ENCODE assay signal across 21 mouse cellular contexts in the genomic region with DNA sequence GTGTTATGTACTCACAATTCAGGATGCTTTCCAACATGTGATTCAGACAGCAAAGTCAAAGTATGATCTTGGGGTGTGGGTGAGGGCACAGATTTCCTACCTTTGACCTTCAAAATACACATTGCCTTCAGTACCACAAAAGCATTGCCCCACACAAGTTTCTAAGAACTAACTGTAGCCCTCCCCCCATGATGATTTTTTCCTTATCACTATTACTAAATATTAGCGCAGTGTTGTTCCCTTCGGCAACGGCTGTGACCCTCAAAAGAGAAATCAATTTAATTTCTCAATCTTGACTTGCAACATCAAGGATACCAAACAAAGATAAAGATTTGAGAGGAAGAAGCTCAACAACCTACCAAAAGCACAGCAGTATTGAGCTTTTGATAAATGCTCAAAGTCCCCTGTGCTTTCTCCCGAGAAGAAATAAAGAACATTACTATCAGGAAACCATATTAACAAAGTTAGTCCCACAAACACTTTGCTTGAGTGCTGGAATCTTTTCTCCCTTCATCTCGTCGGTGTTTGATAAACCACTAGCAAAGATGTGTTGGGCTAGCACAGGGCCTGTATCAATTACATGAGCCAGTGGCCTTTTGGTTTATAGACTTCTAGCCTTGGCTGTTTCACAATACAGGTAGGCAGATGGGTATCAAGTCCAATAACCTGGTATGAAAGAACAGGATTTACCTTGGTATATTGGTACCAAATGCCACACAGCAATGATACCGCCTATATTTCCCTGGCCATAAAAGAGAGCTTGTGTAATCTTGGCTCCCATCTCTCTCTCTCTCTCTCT. TPM values are rescaled to one million over a fixed set of nuclear protein-coding genes. Genes with fewer than 3 reads are reported as not detected.
DNase-seq lines count a peak whose midpoint lies in the region; ATAC-seq and TF ChIP-seq lines count a peak whose summit lies in the region.
"Had no signal": no experiment of that assay in that cellular context is flagged by ENCODE, and none has a peak within 500 bp of the region (broad histone marks: within the 10 kb centered on the region; RNA-seq: fewer than 3 reads in every experiment).

No protein-coding gene starts in this region.

- no peak overlapping the region for H3K9ac ChIP-seq in liver, adult 2 months (ENCODE audit: low read depth, low read length)
- H3K9ac ChIP-seq in liver, embryonic 11.5 days (ENCODE audit: low read depth, low read length) = no peak overlapping the region
- H3K9ac ChIP-seq: embryonic facial prominence, embryonic 13.5 days; embryonic facial prominence, embryonic 15.5 days; forebrain, embryonic 12.5 days had no signal

- H3K4me1 ChIP-seq in liver, adult 2 months (ENCODE audit: control insufficient read depth, insufficient read depth, low read length) = peaks cover 17% of the 10 kb centered on the region
- H3K4me1 ChIP-seq in liver, embryonic 11.5 days (replicated peaks; ENCODE audit: control insufficient read depth, insufficient read depth, low read length) = no peaks in the 10 kb centered on the region
- H3K4me1 ChIP-seq: embryonic facial prominence, embryonic 13.5 days; embryonic facial prominence, embryonic 15.5 days; forebrain, embryonic 10.5 days; forebrain, embryonic 12.5 days had no signal

- peak; percentile 99 for DNase-seq in liver, adult 2 months (ENCODE audit: extremely low read depth, low read depth, low spot score)
- DNase-seq in liver, embryonic 11.5 days (ENCODE audit: low spot score) = no peak
- peak; percentile 19 for DNase-seq in ovary, adult 18-20 months (ENCODE audit: low spot score)
- DNase-seq in ovary, postnatal 14 days (ENCODE audit: low spot score) = no peak
- DNase-seq: adrenal gland, adult 8-10 months; adrenal gland, postnatal 14 days; cerebellum, adult 11 months; cerebellum, adult 18-20 months; cerebellum, adult 8-10 months; cerebellum, adult 9-11 months; cerebellum, postnatal 14 days; cerebellum, postnatal 36 days; embryo, embryonic 11 days had no signal

- no peak overlapping the region for H3K4me3 ChIP-seq in liver, adult 2 months (ENCODE audit: insufficient read depth, low read depth, low read length)
- H3K4me3 ChIP-seq in liver, embryonic 11.5 days (ENCODE audit: low read depth, low read length) = no peak overlapping the region
- H3K4me3 ChIP-seq: embryonic facial prominence, embryonic 13.5 days; embryonic facial prominence, embryonic 15.5 days; erythroblast, embryonic 14.5 days; forebrain, embryonic 10.5 days; forebrain, embryonic 12.5 days had no signal

- no peak for TF ChIP-seq POLR2A in liver, adult 2 months (IDR thresholded peaks at IDR 0.05; ENCODE audit: extremely low read depth, insufficient read depth, low read length)

- no peaks in the 10 kb centered on the region; the same call in 1 of the 2 replicates for H3K36me3 ChIP-seq in liver, adult 2 months (ENCODE audit: control insufficient read depth, insufficient read depth, low read length)
- H3K36me3 ChIP-seq in liver, embryonic 11.5 days (ENCODE audit: control insufficient read depth, insufficient read depth, low read length) = no peaks in the 10 kb centered on the region
- H3K36me3 ChIP-seq: embryonic facial prominence, embryonic 13.5 days; embryonic facial prominence, embryonic 15.5 days; forebrain, embryonic 10.5 days; forebrain, embryonic 12.5 days had no signal

- no peak for TF ChIP-seq CTCF in liver, adult 2 months (IDR thresholded peaks at IDR 0.05; ENCODE audit: low read depth, low read length)

- peaks cover 10% of the 10 kb centered on the region; the same call in 1 of the 2 replicates for H3K79me2 ChIP-seq in liver, adult 2 months (ENCODE audit: control insufficient read depth, insufficient read depth, low read length)

- ATAC-seq in liver, embryonic 11.5 days (replicated peaks; ENCODE audit: low FRiP score) = no peak
- ATAC-seq: forebrain, embryonic 14.5 days; forebrain, embryonic 16.5 days had no signal

- peak overlapping the region; percentile 80 for H3K27ac ChIP-seq in liver, adult 2 months (replicated peaks; ENCODE audit: insufficient read depth, low read depth, low read length)
- H3K27ac ChIP-seq in liver, embryonic 11.5 days (ENCODE audit: low read depth, low read length) = no peak overlapping the region
- H3K27ac ChIP-seq: embryonic facial prominence, embryonic 13.5 days; embryonic facial prominence, embryonic 15.5 days; forebrain, embryonic 10.5 days; forebrain, embryonic 12.5 days had no signal

- H3K27me3 ChIP-seq in liver, adult 2 months (ENCODE audit: control insufficient read depth, insufficient read depth, low read length) = no peaks in the 10 kb centered on the region
- no peaks in the 10 kb centered on the region for H3K27me3 ChIP-seq in liver, embryonic 11.5 days (replicated peaks; ENCODE audit: control insufficient read depth, insufficient read depth, low read length)
- H3K27me3 ChIP-seq: embryonic facial prominence, embryonic 13.5 days; embryonic facial prominence, embryonic 15.5 days; forebrain, embryonic 12.5 days had no signal

- no peaks in the 10 kb centered on the region for H3K9me3 ChIP-seq in liver, embryonic 11.5 days (ENCODE audit: control insufficient read depth, low read length)
- H3K9me3 ChIP-seq: embryonic facial prominence, embryonic 13.5 days; embryonic facial prominence, embryonic 15.5 days; forebrain, embryonic 10.5 days; forebrain, embryonic 12.5 days had no signal

- no peak overlapping the region for H3K4me2 ChIP-seq in liver, embryonic 11.5 days
- H3K4me2 ChIP-seq: embryonic facial prominence, embryonic 13.5 days; embryonic facial prominence, embryonic 15.5 days; forebrain, embryonic 12.5 days had no signal

- 23% methylated on average over 7 of the region's 7 CpGs for WGBS in liver, adult 2 months
- WGBS in liver, embryonic 11.5 days = 76% methylated on average over 7 of the region's 7 CpGs

RNA-seq across cellular contexts. Expression of a gene that starts 25.7 kb away (rescaled TPM):
- total RNA-seq in liver, adult 2 months (2014; rRNA removed) = 123 and 171 TPM in 2 replicates
- 107 and 167 TPM in 2 replicates for polyA plus RNA-seq in liver, adult 2 months (2012; rRNA removed)
- polyA plus RNA-seq in liver, embryonic 11.5 days (2014; fragmentation: Nextera tagmentation; extraction: Ambion mirVana) = 0.19 and 0.33 TPM in 2 replicates
- total RNA-seq: MEL had no signal
- polyA plus RNA-seq: erythroblast, embryonic 14.5 days had no signal

Comparison
In these comparisons a context has a peak if more than half of its experiments do, and no peak if none do; other contexts are left out.
1. DNase-seq: peak in liver, adult 2 months (single experiment) and ovary, adult 18-20 months (single experiment); none in liver, embryonic 11.5 days (single experiment) and ovary, postnatal 14 days (single experiment).
2. RNA of a gene that starts 25.7 kb away (polyA plus RNA-seq): 107 to 167 TPM in liver, adult 2 months; 0.19 to 0.33 TPM in liver, embryonic 11.5 days; every median in the first group is over 10 times any median in the second.